Mouse (Mus musculus) neural tube, embryonic 15.5 days (tissue): ENCODE results near the gene Ccnt2. TPM values are rescaled to one million over a fixed set of nuclear protein-coding genes. Genes with fewer than 3 reads are reported as not detected.

ENCODE experiments used
- ATAC-seq: fragments of 200-750 bp; cut with Nextera tagmentation; 2 replicates; pipeline ENCODE4 v1.8.0; 2017; ENCODE audit warnings: mild to moderate bottlenecking, moderate TSS enrichment, moderate library complexity; ENCODE audit not compliant: low FRiP score
- H3K27ac ChIP-seq: fragments of 300-500 bp; sonication (generic); replicated peaks from 2 replicates; pipeline ENCODE4 v1.5.1; 2015; ENCODE audit warnings: mild to moderate bottlenecking, inconsistent platforms
- H3K27me3 ChIP-seq: fragments of 300-500 bp; sonication (generic); replicated peaks from 2 replicates; pipeline ENCODE4 v1.6.1; 2015; ENCODE audit warnings: inconsistent platforms
- H3K36me3 ChIP-seq: fragments of 300-500 bp; sonication (generic); 2 replicates; pipeline ENCODE4 v1.6.1; 2015; ENCODE audit warnings: inconsistent platforms
- H3K4me1 ChIP-seq: fragments of 300-500 bp; sonication (generic); 2 replicates; pipeline ENCODE4 v1.6.1; 2015; ENCODE audit warnings: inconsistent platforms
- H3K4me2 ChIP-seq: fragments of 300-500 bp; sonication (generic); 2 replicates; pipeline ENCODE4 v1.6.1; 2015; ENCODE audit warnings: inconsistent platforms, mild to moderate bottlenecking, moderate library complexity
- H3K4me3 ChIP-seq: fragments of 300-500 bp; sonication (generic); replicated peaks from 2 replicates; pipeline ENCODE4 v1.5.1; 2015; ENCODE audit warnings: mild to moderate bottlenecking, inconsistent platforms
- H3K9ac ChIP-seq: fragments of 300-500 bp; sonication (generic); replicated peaks from 2 replicates; pipeline ENCODE4 v1.6.1; 2015; ENCODE audit warnings: mild to moderate bottlenecking, inconsistent platforms
- H3K9me3 ChIP-seq: fragments of 300-500 bp; sonication (generic); replicated peaks from 2 replicates; pipeline ENCODE4 v1.6.1; 2016; ENCODE audit warnings: inconsistent platforms
- WGBS: fragments of 180-500 bp; shearing (Covaris S2); methylation state at CpG from one replicate; pipeline ENCODE4 v1.1.7; 2015; ENCODE audit warnings: mixed read lengths; 5-methylcytosine and 5-hydroxymethylcytosine counted together
- polyA plus RNA-seq: library from polyadenylated mRNA; unstranded; fragments of >200 nt; fragmentation: Nextera tagmentation; extraction: Ambion mirVana; gene quantifications from 2 replicates; pipeline ENCODE4 v1.2.1, GENCODE M21; 2015

Gene Ccnt2
- polyA plus RNA-seq, 1 experiment from 2014 or later = 99.3 TPM

- WGBS = 90% methylated on average over 6 of the region's 6 CpGs
- Histone ChIP-seq H3K9ac (no peak overlapping the region), H3K36me3 (peaks cover 9% of the 10 kb centered on the region; the same call in 1 of the 2 replicates), H3K27ac (no peak overlapping the region), H3K27me3 (no peaks in the 10 kb centered on the region), H3K9me3 (no peaks in the 10 kb centered on the region), H3K4me1 (no peaks in the 10 kb centered on the region), H3K4me3 (no peak overlapping the region), H3K4me2 (no peak overlapping the region)
- ATAC-seq = no peak
These were observed 21.3 kb downstream of the Ccnt2 start for GRCm38 (mm10) chr1:127795087-127795769.

DNA sequence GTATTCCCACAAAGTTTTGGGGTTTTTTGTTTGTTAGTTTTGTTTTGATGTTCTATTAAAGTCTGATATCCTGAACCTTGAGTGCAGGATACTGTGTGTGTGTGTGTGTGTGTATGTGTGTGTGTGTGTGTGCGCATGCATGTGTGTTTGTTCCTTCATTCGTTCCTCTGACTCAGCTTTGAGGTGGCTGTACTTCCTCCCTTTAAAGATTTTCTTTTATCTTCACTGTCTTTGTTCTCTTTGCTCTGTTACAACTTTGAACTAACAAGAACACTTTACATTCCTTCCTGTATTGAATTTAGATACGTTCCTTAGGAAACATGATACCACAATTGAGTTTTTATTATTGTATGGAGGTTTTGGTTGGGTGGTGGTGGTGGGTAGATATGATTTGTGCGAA, 22.4 kb downstream of the Ccnt2 start:
- Histone ChIP-seq H3K4me1 (no peaks in the 10 kb centered on the region), H3K4me3 (no peak overlapping the region), H3K27ac (no peak overlapping the region), H3K9ac (no peak overlapping the region), H3K36me3 (peaks cover 9% of the 10 kb centered on the region; the same call in 1 of the 2 replicates), H3K4me2 (no peak overlapping the region), H3K27me3 (no peaks in the 10 kb centered on the region), H3K9me3 (no peaks in the 10 kb centered on the region)
- no peak for ATAC-seq
- 75% methylated on average over 4 of the region's 4 CpGs for WGBS

GRCm38 (mm10) chr1:127796752-127797151, 22.8 kb downstream of the Ccnt2 start:
- ATAC-seq = no peak
- WGBS = 95% methylated on average over 1 of the region's 1 CpGs
- H3K9me3 ChIP-seq = no peaks in the 10 kb centered on the region
- H3K36me3 ChIP-seq = peaks cover 10% of the 10 kb centered on the region; the same call in 1 of the 2 replicates
- no peaks in the 10 kb centered on the region for H3K27me3 ChIP-seq
- H3K4me3 ChIP-seq = no peak overlapping the region
- no peaks in the 10 kb centered on the region for H3K4me1 ChIP-seq
- H3K9ac ChIP-seq = no peak overlapping the region
- H3K27ac ChIP-seq = no peak overlapping the region
- no peak overlapping the region for H3K4me2 ChIP-seq

GRCm38 (mm10) chr1:127802916-127803315, 29.0 kb downstream of the Ccnt2 start:
- no peaks in the 10 kb centered on the region for H3K9me3 ChIP-seq
- no peak overlapping the region for H3K27ac ChIP-seq
- no peak overlapping the region for H3K4me3 ChIP-seq
- H3K36me3 ChIP-seq = peaks cover 36% of the 10 kb centered on the region
- ATAC-seq = no peak
- H3K27me3 ChIP-seq = no peaks in the 10 kb centered on the region
- H3K4me2 ChIP-seq = no peak overlapping the region
- no peaks in the 10 kb centered on the region for H3K4me1 ChIP-seq
- 93% methylated on average over 8 of the region's 8 CpGs for WGBS
- H3K9ac ChIP-seq = no peak overlapping the region

DNA sequence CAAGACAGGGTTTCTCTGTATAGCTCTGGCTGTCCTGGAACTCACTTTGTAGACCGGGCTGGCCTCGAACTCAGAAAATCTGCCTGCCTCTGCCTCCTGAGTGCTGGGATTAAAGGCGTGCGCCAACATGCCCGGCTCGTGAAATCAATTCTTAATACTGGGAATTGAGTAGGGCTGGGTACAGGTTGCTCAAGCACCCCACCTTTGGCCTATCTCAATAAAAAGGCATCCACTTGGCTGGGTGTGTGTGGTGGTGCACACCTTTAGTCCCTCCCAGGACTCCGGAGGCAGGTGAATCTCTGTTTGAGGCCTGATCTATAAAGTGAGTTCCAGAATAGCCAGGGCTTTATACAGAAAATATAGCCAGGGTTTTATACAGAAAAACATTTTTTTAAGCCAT, 34.7 kb downstream of the Ccnt2 start:
- no peak for ATAC-seq
- H3K27ac ChIP-seq = no peak overlapping the region
- no peak overlapping the region for H3K4me3 ChIP-seq
- H3K4me2 ChIP-seq = no peak overlapping the region
- H3K4me1 ChIP-seq = no peaks in the 10 kb centered on the region
- no peaks in the 10 kb centered on the region for H3K9me3 ChIP-seq
- 96% methylated on average over 7 of the region's 7 CpGs for WGBS
- no peaks in the 10 kb centered on the region for H3K27me3 ChIP-seq
- peaks cover 13% of the 10 kb centered on the region for H3K36me3 ChIP-seq
- no peak overlapping the region for H3K9ac ChIP-seq

GRCm38 (mm10) chr1:127812929-127813328, 39.0 kb downstream of the Ccnt2 start:
- no peak for ATAC-seq
- 67% methylated on average over 7 of the region's 7 CpGs for WGBS

GRCm38 (mm10) chr1:127816381-127816780, 42.4 kb downstream of the Ccnt2 start:
- no peak overlapping the region for H3K4me2 ChIP-seq
- H3K27me3 ChIP-seq = no peaks in the 10 kb centered on the region
- 84% methylated on average over 6 of the region's 6 CpGs for WGBS
- no peaks in the 10 kb centered on the region for H3K36me3 ChIP-seq
- no peak overlapping the region for H3K27ac ChIP-seq
- no peaks in the 10 kb centered on the region for H3K4me1 ChIP-seq
- H3K4me3 ChIP-seq = no peak overlapping the region
- no peaks in the 10 kb centered on the region for H3K9me3 ChIP-seq
- no peak overlapping the region for H3K9ac ChIP-seq
- no peak for ATAC-seq

More at GRCm38 (mm10) chr1:127812929-127813328, 39.0 kb downstream of the Ccnt2 start:
- H3K4me2 ChIP-seq = no peak overlapping the region
- no peaks in the 10 kb centered on the region for H3K27me3 ChIP-seq
- no peak overlapping the region for H3K9ac ChIP-seq
- H3K36me3 ChIP-seq = no peaks in the 10 kb centered on the region
- H3K9me3 ChIP-seq = no peaks in the 10 kb centered on the region
- no peaks in the 10 kb centered on the region for H3K4me1 ChIP-seq
- no peak overlapping the region for H3K27ac ChIP-seq
- no peak overlapping the region for H3K4me3 ChIP-seq

- 19% methylated on average over 2 of the region's 2 CpGs for WGBS
- H3K9me3 ChIP-seq = no peaks in the 10 kb centered on the region
- H3K4me3 ChIP-seq = no peak overlapping the region
- no peaks in the 10 kb centered on the region for H3K4me1 ChIP-seq
- H3K4me2 ChIP-seq = no peak overlapping the region
- H3K36me3 ChIP-seq = no peaks in the 10 kb centered on the region
- no peak overlapping the region for H3K9ac ChIP-seq
- H3K27ac ChIP-seq = no peak overlapping the region
- no peaks in the 10 kb centered on the region for H3K27me3 ChIP-seq
- no peak for ATAC-seq
These were observed 53.4 kb downstream of the Ccnt2 start for GRCm38 (mm10) chr1:127827325-127827724.

- Histone ChIP-seq H3K9ac (no peak overlapping the region), H3K4me2 (no peak overlapping the region), H3K4me3 (no peak overlapping the region), H3K9me3 (no peaks in the 10 kb centered on the region), H3K27me3 (no peaks in the 10 kb centered on the region), H3K36me3 (no peaks in the 10 kb centered on the region), H3K27ac (no peak overlapping the region), H3K4me1 (no peaks in the 10 kb centered on the region)
- ATAC-seq = no peak
- WGBS = 87% methylated on average over 13 of the region's 13 CpGs
These were observed 56.4 kb downstream of the Ccnt2 start for GRCm38 (mm10) chr1:127830215-127830921.

DNA sequence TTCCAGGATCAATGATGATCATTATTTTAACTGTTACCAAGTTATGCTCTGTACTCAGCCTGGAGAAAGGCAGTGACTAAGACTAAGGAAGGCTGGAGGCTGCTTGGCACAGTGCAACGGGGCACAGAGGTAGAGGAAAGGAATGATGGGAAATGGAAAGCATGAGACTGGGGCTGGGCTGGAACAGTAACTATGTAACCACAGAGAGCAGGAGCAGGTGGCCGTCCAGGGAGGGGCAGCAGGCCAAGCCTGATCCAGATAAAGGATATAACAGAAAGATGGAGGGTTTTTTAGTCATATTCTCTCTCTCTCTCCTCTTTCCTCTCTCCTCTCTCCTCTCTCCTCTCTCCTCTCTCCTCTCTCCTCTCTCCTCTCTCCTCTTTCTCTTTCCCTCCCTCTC, 59.8 kb downstream of the Ccnt2 start:
- Histone ChIP-seq H3K9me3 (no peaks in the 10 kb centered on the region), H3K27me3 (no peaks in the 10 kb centered on the region), H3K27ac (no peak overlapping the region), H3K4me2 (no peak overlapping the region), H3K4me3 (no peak overlapping the region), H3K9ac (no peak overlapping the region), H3K4me1 (no peaks in the 10 kb centered on the region), H3K36me3 (no peaks in the 10 kb centered on the region)
- WGBS = 66% methylated on average over 2 of the region's 2 CpGs
- no peak for ATAC-seq

DNA sequence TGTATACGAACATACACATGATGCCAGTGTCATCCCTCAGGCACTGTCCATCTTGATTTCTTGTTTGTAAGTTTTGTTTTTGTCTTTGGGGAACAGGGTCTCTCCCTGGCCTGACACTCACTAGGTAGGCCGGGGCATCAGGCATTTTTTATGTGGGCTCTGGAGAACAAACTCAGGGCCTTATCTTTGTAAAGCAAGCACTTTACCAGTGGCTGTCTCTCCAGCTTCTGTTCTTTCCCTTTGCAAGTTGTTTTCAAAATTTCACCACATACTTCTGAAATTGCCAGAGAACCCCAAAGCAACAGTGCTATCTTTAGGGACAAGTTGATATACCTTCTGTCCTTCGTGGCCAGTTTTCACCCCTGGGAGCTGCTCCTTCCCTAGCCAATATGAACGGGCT, 60.2 kb downstream of the Ccnt2 start:
- Histone ChIP-seq H3K27ac (no peak overlapping the region), H3K36me3 (no peaks in the 10 kb centered on the region), H3K4me1 (no peaks in the 10 kb centered on the region), H3K4me3 (no peak overlapping the region), H3K9ac (no peak overlapping the region), H3K27me3 (no peaks in the 10 kb centered on the region), H3K9me3 (no peaks in the 10 kb centered on the region), H3K4me2 (no peak overlapping the region)
- no peak for ATAC-seq
- 85% methylated on average over 4 of the region's 4 CpGs for WGBS

- 31% methylated on average over 4 of the region's 4 CpGs for WGBS
- no peaks in the 10 kb centered on the region for H3K4me1 ChIP-seq
These were observed 62.7 kb downstream of the Ccnt2 start for GRCm38 (mm10) chr1:127836619-127837018.

More at GRCm38 (mm10) chr1:127836619-127837018, 62.7 kb downstream of the Ccnt2 start:
- H3K36me3 ChIP-seq = no peaks in the 10 kb centered on the region
- no peak overlapping the region for H3K4me2 ChIP-seq
- H3K9ac ChIP-seq = no peak overlapping the region
- H3K4me3 ChIP-seq = no peak overlapping the region
- H3K9me3 ChIP-seq = no peaks in the 10 kb centered on the region
- H3K27ac ChIP-seq = no peak overlapping the region
- ATAC-seq = no peak
- H3K27me3 ChIP-seq = no peaks in the 10 kb centered on the region
